ENCODE assay signal across 9 mouse cellular contexts in genomic region chr4:134238279-134238651, GRCm38 (mm10). TPM values are rescaled to one million over a fixed set of nuclear protein-coding genes. Genes with fewer than 3 reads are reported as not detected.
A peak's percentile ranks its signal among the peaks of the same experiment; 100 is the strongest.
DNase-seq lines count a peak whose midpoint lies in the region; ATAC-seq and TF ChIP-seq lines count a peak whose summit lies in the region.
"Had no signal": no experiment of that assay in that cellular context is flagged by ENCODE, and none has a peak within 500 bp of the region (broad histone marks: within the 10 kb centered on the region; RNA-seq: fewer than 3 reads in every experiment).

Gene Cnksr1, minus strand, starts transcription at chr4:134238399.

- TF ChIP-seq POLR2A in cerebellum, adult 2 months (IDR thresholded peaks at IDR 0.05; ENCODE audit: borderline replicate concordance, insufficient read depth, low read length): no peak

- intact Hi-C loops in gastrocnemius, postnatal 14 days (cut with DNase I; ENCODE audit: low total_unique reads): no loop called here

- peaks cover 13% of the 10 kb centered on the region; the same call in 1 of the 2 replicates for H3K4me1 ChIP-seq in cerebellum, adult 2 months (ENCODE audit: control insufficient read depth, insufficient read depth, low read length)
- peaks cover 9% of the 10 kb centered on the region for H3K4me1 ChIP-seq in hindbrain, embryonic 16.5 days (ENCODE audit: control insufficient read depth, insufficient read depth, low read depth, low read length)
- peaks cover 18% of the 10 kb centered on the region for H3K4me1 ChIP-seq in liver, embryonic 13.5 days (replicated peaks)

- under 1% methylated on average over 18 of the region's 18 CpGs for WGBS in cerebellum, adult 2 months
- WGBS in hindbrain, embryonic 16.5 days: 4% methylated on average over 18 of the region's 18 CpGs
- WGBS in liver, embryonic 13.5 days (ENCODE audit: insufficient replicate concordance): 11% methylated on average over 18 of the region's 18 CpGs

- no peak within 1 kb of the TSS for H3K27ac ChIP-seq in cerebellum, adult 2 months (ENCODE audit: insufficient read depth, low read length)
- no peak within 1 kb of the TSS for H3K27ac ChIP-seq in hindbrain, embryonic 16.5 days (ENCODE audit: low read depth, low read length)
- no peak within 1 kb of the TSS for H3K27ac ChIP-seq in liver, embryonic 13.5 days

- peak; percentile 63 for DNase-seq in cerebellum, adult 11 months
- DNase-seq in cerebellum, adult 2 months: peak; percentile 81 to 84
- DNase-seq in gastrocnemius, postnatal 14 days: peak; percentile 80
- DNase-seq in liver, embryonic 13.5 days: no peak
- peak; percentile 85 for DNase-seq in skeletal muscle tissue, adult 2 months (ENCODE audit: low read depth, low spot score)

- H3K27me3 ChIP-seq in cerebellum, adult 2 months (ENCODE audit: control insufficient read depth, insufficient read depth, low read length): no peaks in the 10 kb centered on the region
- peaks cover 14% of the 10 kb centered on the region for H3K27me3 ChIP-seq in hindbrain, embryonic 16.5 days (replicated peaks; ENCODE audit: control insufficient read depth, insufficient read depth, low read length)
- peaks cover 37% of the 10 kb centered on the region for H3K27me3 ChIP-seq in liver, embryonic 13.5 days

- peak within 1 kb of the TSS; percentile 27 for H3K9ac ChIP-seq in hindbrain, embryonic 16.5 days (ENCODE audit: low read depth, low read length)
- 0 out of 2 replicates have a peak within 1 kb of the TSS, but pooled peaks have one; percentile 13 for H3K9ac ChIP-seq in liver, embryonic 13.5 days

- no peak for TF ChIP-seq CTCF in cerebellum, adult 2 months (IDR thresholded peaks at IDR 0.05; ENCODE audit: borderline replicate concordance, insufficient read depth, low read depth, low read length)

- H3K9me3 ChIP-seq in hindbrain, embryonic 16.5 days (ENCODE audit: control insufficient read depth, low read length): no peaks in the 10 kb centered on the region
- H3K9me3 ChIP-seq in liver, embryonic 13.5 days (replicated peaks): no peaks in the 10 kb centered on the region

- no peaks in the 10 kb centered on the region for H3K36me3 ChIP-seq in hindbrain, embryonic 16.5 days (ENCODE audit: control insufficient read depth, insufficient read depth, low read length)
- H3K36me3 ChIP-seq in liver, embryonic 13.5 days: peaks cover under 1% of the 10 kb centered on the region

- H3K4me3 ChIP-seq in cerebellum, adult 2 months (replicated peaks; ENCODE audit: insufficient read depth, low read depth, low read length): peak within 1 kb of the TSS; percentile 15
- H3K4me3 ChIP-seq in hindbrain, embryonic 16.5 days (ENCODE audit: low read length): peak within 1 kb of the TSS; percentile 8; the same call in 1 of the 2 replicates
- peak within 1 kb of the TSS; percentile 27 for H3K4me3 ChIP-seq in liver, embryonic 13.5 days (replicated peaks)
- H3K4me3 ChIP-seq: erythroblast, embryonic 14.5 days had no signal

- peak within 1 kb of the TSS; percentile 48 for H3K4me2 ChIP-seq in hindbrain, embryonic 16.5 days (ENCODE audit: low read length)
- peak within 1 kb of the TSS; percentile 48 for H3K4me2 ChIP-seq in liver, embryonic 13.5 days

- ATAC-seq in cerebellum, adult (ENCODE audit: insufficient number of reproducible peaks, low FRiP score, low TSS enrichment): no peak
- ATAC-seq in hindbrain, embryonic 16.5 days: no peak
- no peak for ATAC-seq in liver, embryonic 13.5 days (ENCODE audit: low read depth)
- ATAC-seq in activated CD4-positive, CD25-positive, alpha-beta regulatory T cell, adult 4 months: no peak

RNA-seq across cellular contexts. Expression of gene Cnksr1, which starts in this region (rescaled TPM):
- 0.55 and 0.56 TPM in 2 replicates for polyA plus RNA-seq in cerebellum, adult 2 months (2012; rRNA removed)
- 1 to 10 TPM; 7.5 to 8.9 TPM for total RNA-seq in gastrocnemius, postnatal 14 days (2021)
- polyA plus RNA-seq in hindbrain, embryonic 16.5 days (2015; fragmentation: Nextera tagmentation; extraction: Ambion mirVana): 0.10 and 0.21 TPM in 2 replicates
- 0.05 and 0.07 TPM in 2 replicates for polyA plus RNA-seq in liver, embryonic 13.5 days (2015; fragmentation: Nextera tagmentation; extraction: Ambion mirVana)
- polyA plus RNA-seq in activated CD4-positive, CD25-positive, alpha-beta regulatory T cell, adult 4 months (2017; shearing (Covaris generic)): not detected
- polyA plus RNA-seq: erythroblast, embryonic 14.5 days had no signal

Comparison
In these comparisons a context has a peak if more than half of its experiments do, and no peak if none do; other contexts are left out.
1. Peak in DNase-seq and H3K4me3 ChIP-seq in cerebellum, adult 2 months; RNA of the gene not detected or under 1 TPM.